Mouse (Mus musculus) common myeloid progenitor, adult 5-6 weeks (primary cell): ENCODE results near the gene Akap13. TPM values are rescaled to one million over a fixed set of nuclear protein-coding genes. Genes with fewer than 3 reads are reported as not detected.

Source experiments
- ATAC-seq: replicated peaks from 2 replicates; pipeline ENCODE4 v1.8.0; 2016; ENCODE audit warnings: low read depth, mild to moderate bottlenecking, moderate TSS enrichment, inconsistent platforms; ENCODE audit not compliant: poor library complexity, severe bottlenecking
- total RNA-seq: library from RNA; stranded (forward); fragments of 200-1000, 187-1606 nt; gene quantifications from 2 replicates; pipeline ENCODE4 v1.2.3, GENCODE M21; 2017

Gene Akap13
- 275 and 299 TPM in 2 replicates for total RNA-seq

- peak; percentile 98 for ATAC-seq
These were observed at the start of gene Akap13 for GRCm38 (mm10) chr7:75455223-75456151. Akap13 (plus strand) TSS chr7:75455534.

GRCm38 (mm10) chr7:75410641-75411040 is 44.7 kb upstream of the Akap13 start:
- no peak for ATAC-seq

- no peak for ATAC-seq
These were observed 44.1 kb upstream of the Akap13 start for GRCm38 (mm10) chr7:75411226-75411625.

- ATAC-seq = no peak
These were observed 43.3 kb upstream of the Akap13 start for GRCm38 (mm10) chr7:75412011-75412510.

- no peak for ATAC-seq
These were observed 42.8 kb upstream of the Akap13 start for GRCm38 (mm10) chr7:75412568-75412967.

GRCm38 (mm10) chr7:75413903-75414302 is 41.4 kb upstream of the Akap13 start:
- ATAC-seq = peak; percentile 91

- no peak for ATAC-seq
These were observed 41.0 kb upstream of the Akap13 start for GRCm38 (mm10) chr7:75414316-75414715.

- ATAC-seq = no peak
These were observed 40.0 kb upstream of the Akap13 start for GRCm38 (mm10) chr7:75415166-75415881.

- ATAC-seq = no peak
These were observed 39.3 kb upstream of the Akap13 start for GRCm38 (mm10) chr7:75415882-75416585.

- no peak for ATAC-seq
These were observed 34.4 kb upstream of the Akap13 start for GRCm38 (mm10) chr7:75420927-75421326.

- ATAC-seq = no peak
These were observed 31.2 kb upstream of the Akap13 start for GRCm38 (mm10) chr7:75424121-75424520.

- ATAC-seq = no peak
These were observed 28.0 kb upstream of the Akap13 start for GRCm38 (mm10) chr7:75427322-75427721.

GRCm38 (mm10) chr7:75428913-75429312 is 26.4 kb upstream of the Akap13 start:
- no peak for ATAC-seq

- ATAC-seq = no peak
These were observed 24.8 kb upstream of the Akap13 start for GRCm38 (mm10) chr7:75430550-75430949.

- ATAC-seq = no peak
These were observed 24.3 kb upstream of the Akap13 start for GRCm38 (mm10) chr7:75431043-75431442.

GRCm38 (mm10) chr7:75432046-75432445 is 23.3 kb upstream of the Akap13 start:
- ATAC-seq = no peak

- ATAC-seq = no peak
These were observed 18.7 kb upstream of the Akap13 start for GRCm38 (mm10) chr7:75436413-75437174.

GRCm38 (mm10) chr7:75439570-75439969 is 15.8 kb upstream of the Akap13 start:
- ATAC-seq = no peak

- no peak for ATAC-seq
These were observed 15.1 kb upstream of the Akap13 start for GRCm38 (mm10) chr7:75440241-75440640.

GRCm38 (mm10) chr7:75441947-75442346 is 13.4 kb upstream of the Akap13 start:
- ATAC-seq = no peak
